ENCODE assay signal across 20 mouse cellular contexts in the genomic region with DNA sequence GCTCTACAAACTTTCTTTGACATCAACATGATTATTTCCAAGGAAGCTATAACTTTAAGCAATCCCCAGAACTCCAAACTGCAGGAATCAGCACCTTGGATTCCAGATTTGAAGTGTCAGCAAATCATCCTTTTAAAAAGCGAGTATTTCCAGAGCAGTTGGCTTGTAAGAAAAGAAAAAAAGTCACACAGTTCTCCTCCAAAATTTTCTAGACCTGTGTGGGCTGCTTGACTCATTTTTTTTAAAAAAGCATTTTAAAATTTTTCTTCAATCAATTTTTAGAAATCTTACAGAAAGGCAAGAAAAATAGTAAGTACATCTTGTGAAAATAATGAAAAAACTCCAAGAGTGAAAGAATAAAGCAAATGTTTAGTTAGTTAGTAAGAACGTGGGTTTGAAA.
A peak's percentile ranks its signal among the peaks of the same experiment; 100 is the strongest.
DNase-seq lines count a peak whose midpoint lies in the region; ATAC-seq and TF ChIP-seq lines count a peak whose summit lies in the region.
"Had no signal": no experiment of that assay in that cellular context is flagged by ENCODE, and none has a peak within 500 bp of the region (broad histone marks: within the 10 kb centered on the region; RNA-seq: fewer than 3 reads in every experiment).

No protein-coding gene starts in this region.

- WGBS in stomach, postnatal 0 days = 51% methylated on average over 2 of the region's 2 CpGs

- intact Hi-C loops in left cerebral cortex, postnatal 10 days (cut with DNase I) = no loop called here

- no peaks in the 10 kb centered on the region for H3K4me1 ChIP-seq in stomach, postnatal 0 days (replicated peaks; ENCODE audit: control insufficient read depth, insufficient read depth)
- H3K4me1 ChIP-seq: embryonic facial prominence, embryonic 10.5 days; embryonic facial prominence, embryonic 12.5 days; forebrain, embryonic 13.5 days; forebrain, embryonic 15.5 days had no signal

- no peak for ATAC-seq in stomach, postnatal 0 days (ENCODE audit: low FRiP score, low TSS enrichment)
- ATAC-seq: forebrain, embryonic 13.5 days; forebrain, embryonic 15.5 days had no signal

- no peaks in the 10 kb centered on the region for H3K36me3 ChIP-seq in stomach, postnatal 0 days (ENCODE audit: control insufficient read depth, insufficient read depth, low read length)
- H3K36me3 ChIP-seq: embryonic facial prominence, embryonic 10.5 days; embryonic facial prominence, embryonic 12.5 days; forebrain, embryonic 15.5 days had no signal

- no peak for TF ChIP-seq EP300 in stomach, postnatal 0 days (optimal IDR thresholded peaks at IDR 0.05)

- H3K4me2 ChIP-seq in stomach, postnatal 0 days (replicated peaks; ENCODE audit: low read depth) = no peak overlapping the region
- H3K4me2 ChIP-seq: embryonic facial prominence, embryonic 12.5 days; forebrain, embryonic 13.5 days; forebrain, embryonic 15.5 days had no signal

- no peak for TF ChIP-seq CTCF in stomach, postnatal 0 days (IDR thresholded peaks at IDR 0.05; ENCODE audit: low read depth)

- no peak overlapping the region for H3K27ac ChIP-seq in stomach, postnatal 0 days (replicated peaks)
- H3K27ac ChIP-seq: embryonic facial prominence, embryonic 10.5 days; embryonic facial prominence, embryonic 12.5 days; forebrain, embryonic 13.5 days; forebrain, embryonic 15.5 days had no signal

- H3K9me3 ChIP-seq in stomach, postnatal 0 days (ENCODE audit: control insufficient read depth, low read length) = no peaks in the 10 kb centered on the region
- H3K9me3 ChIP-seq: embryonic facial prominence, embryonic 10.5 days; embryonic facial prominence, embryonic 12.5 days; forebrain, embryonic 13.5 days; forebrain, embryonic 15.5 days had no signal

- DNase-seq in frontal cortex, adult 2 months (ENCODE audit: extremely low spot score in 1 of 2, low spot score in 1 of 2) = peak; percentile 5 to 43
- no peak for DNase-seq in frontal cortex, postnatal 25 days (ENCODE audit: low spot score in 2 of 2)
- DNase-seq in left cerebral cortex, adult 9 months (ENCODE audit: low spot score in 2 of 2) = peak; percentile 8 to 9
- no peak for DNase-seq in left cerebral cortex, postnatal 10 days (ENCODE audit: extremely low spot score in 1 of 2, low spot score in 2 of 2)
- DNase-seq in right cerebral cortex, adult 18-20 months = peak; percentile 7
- DNase-seq in right cerebral cortex, postnatal 10 days (ENCODE audit: low spot score in 2 of 2) = no peak
- DNase-seq in telencephalon, adult 2 months (ENCODE audit: low read depth, low spot score) = peak; percentile 69
- DNase-seq in stomach, postnatal 0 days (ENCODE audit: low spot score) = no peak
- DNase-seq: adrenal gland, adult 2 months; adrenal gland, postnatal 10 days; adrenal gland, postnatal 25 days; cerebellum, adult 11-12 months; cerebellum, adult 2 months; cerebellum, adult 9-10 months; cerebellum, postnatal 10 days; cerebellum, postnatal 25 days had no signal

- H3K4me3 ChIP-seq in stomach, postnatal 0 days (ENCODE audit: low read depth, low read length) = no peak overlapping the region
- H3K4me3 ChIP-seq: embryonic facial prominence, embryonic 10.5 days; embryonic facial prominence, embryonic 12.5 days; forebrain, embryonic 13.5 days; forebrain, embryonic 15.5 days had no signal

- H3K9ac ChIP-seq in stomach, postnatal 0 days (ENCODE audit: low read length) = no peak overlapping the region
- H3K9ac ChIP-seq: embryonic facial prominence, embryonic 12.5 days; forebrain, embryonic 13.5 days; forebrain, embryonic 15.5 days had no signal

- H3K27me3 ChIP-seq in stomach, postnatal 0 days (ENCODE audit: control insufficient read depth, insufficient read depth, low read length) = no peaks in the 10 kb centered on the region
- H3K27me3 ChIP-seq: embryonic facial prominence, embryonic 12.5 days; forebrain, embryonic 13.5 days; forebrain, embryonic 15.5 days had no signal

Comparison
In these comparisons a context has a peak if more than half of its experiments do, and no peak if none do; other contexts are left out.
1. DNase-seq: peak in frontal cortex, adult 2 months (2 of 2), left cerebral cortex, adult 9 months (2 of 2), right cerebral cortex, adult 18-20 months (single experiment) and telencephalon, adult 2 months (single experiment); none in frontal cortex, postnatal 25 days (0 of 2), left cerebral cortex, postnatal 10 days (0 of 2), right cerebral cortex, postnatal 10 days (0 of 2) and stomach, postnatal 0 days (single experiment).